Mouse (Mus musculus) stomach, postnatal 0 days (tissue): ENCODE data around the gene Tspan8.

Experiments
- CTCF ChIP-seq: IDR thresholded peaks from 2 replicates; pipeline ENCODE4 v1.5.1; 2016; ENCODE audit warnings: antibody characterized with exemption, low read depth, mild to moderate bottlenecking, moderate library complexity
- EP300 ChIP-seq: optimal IDR thresholded peaks from 2 replicates; pipeline ENCODE3; 2016; ENCODE audit warnings: antibody characterized with exemption

DNA sequence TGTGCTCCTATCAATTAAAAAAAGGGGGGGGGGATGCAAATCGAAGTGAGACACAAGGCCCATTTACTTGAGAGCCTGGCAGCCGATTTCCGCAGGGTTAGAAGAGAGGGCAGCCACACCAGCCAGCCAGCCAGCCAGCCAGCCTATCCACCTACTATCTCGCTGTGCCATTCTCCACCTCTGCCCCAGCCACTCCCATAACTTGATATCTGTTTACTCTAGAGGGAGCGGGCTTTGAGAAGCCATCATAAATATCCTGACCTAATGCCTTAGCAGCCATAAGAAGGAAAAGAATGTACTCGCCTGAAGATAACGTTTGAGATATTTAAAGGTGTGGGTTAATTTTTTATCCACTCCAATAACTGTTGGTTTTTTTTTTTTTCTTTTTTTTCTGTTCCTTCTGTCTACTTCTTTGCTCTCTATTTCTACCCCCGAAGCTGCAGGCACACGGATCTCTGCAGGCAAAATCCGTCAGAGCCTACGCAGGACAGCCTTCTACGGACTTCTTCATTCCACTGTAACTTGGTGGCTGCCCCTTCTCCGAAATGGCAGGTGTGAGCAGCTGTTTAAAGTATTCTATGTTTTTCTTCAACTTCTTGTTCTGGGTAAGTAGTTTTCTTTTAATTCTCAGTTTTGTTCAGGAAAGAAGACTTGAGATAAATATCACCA, 558 bp downstream of the Tspan8 start:
- TF ChIP-seq EP300 = no peak
- TF ChIP-seq CTCF = no peak
